Mouse (Mus musculus): Measurements from ENCODE around the gene Ror1. TPM values are rescaled to one million over a fixed set of nuclear protein-coding genes. Genes with fewer than 3 reads are reported as not detected.

Ror1 gene
- total and polyA plus RNA-seq, 2 experiments from 2014 or later, result 10.3 to 17.5 TPM

GRCm38 (mm10) chr4:100216587-100216986 is 121.0 kb downstream of the Ror1 start:
- H3K4me1 ChIP-seq (ENCODE audit: control insufficient read depth, insufficient read depth), result peaks cover 32% of the 10 kb centered on the region
- H3K27ac ChIP-seq (ENCODE audit: low read depth), result peak overlapping the region; percentile 73
- no peak overlapping the region for H3K9ac ChIP-seq (replicated peaks; ENCODE audit: low read depth, low read length)
- no peaks in the 10 kb centered on the region for H3K36me3 ChIP-seq (replicated peaks; ENCODE audit: control insufficient read depth, insufficient read depth, low read length)
- no peak overlapping the region for H3K4me2 ChIP-seq (ENCODE audit: low read depth, low read length)
- no peaks in the 10 kb centered on the region for H3K27me3 ChIP-seq (ENCODE audit: control insufficient read depth, insufficient read depth, low read length)
- no peaks in the 10 kb centered on the region for H3K9me3 ChIP-seq (replicated peaks; ENCODE audit: control insufficient read depth, low read length)
- 25% methylated on average over 3 of the region's 3 CpGs for WGBS
- ATAC-seq (ENCODE audit: insufficient read depth, low read depth) (no peak), DNase-seq (ENCODE audit: low spot score) (peak; percentile 28)
- TF ChIP-seq CTCF (IDR thresholded peaks at IDR 0.05; ENCODE audit: low read depth) (no peak), EP300 (IDR thresholded peaks at IDR 0.05; ENCODE audit: low read depth) (no peak)
- H3K4me3 ChIP-seq (ENCODE audit: low read depth, low read length), result no peak overlapping the region

GRCm38 (mm10) chr4:100219026-100219425 is 123.4 kb downstream of the Ror1 start:
- no peak overlapping the region for H3K9ac ChIP-seq (replicated peaks; ENCODE audit: low read depth, low read length)
- H3K9me3 ChIP-seq (replicated peaks; ENCODE audit: control insufficient read depth, low read length), result no peaks in the 10 kb centered on the region
- no peak for TF ChIP-seq CTCF (IDR thresholded peaks at IDR 0.05; ENCODE audit: low read depth)
- no peak for TF ChIP-seq EP300 (IDR thresholded peaks at IDR 0.05; ENCODE audit: low read depth)
- ATAC-seq (ENCODE audit: insufficient read depth, low read depth), result peak; percentile 38; the same call in 1 of the 2 replicates
- no peaks in the 10 kb centered on the region for H3K36me3 ChIP-seq (replicated peaks; ENCODE audit: control insufficient read depth, insufficient read depth, low read length)
- peak; percentile 51 for DNase-seq (ENCODE audit: low spot score)
- H3K27me3 ChIP-seq (ENCODE audit: control insufficient read depth, insufficient read depth, low read length), result no peaks in the 10 kb centered on the region
- H3K4me2 ChIP-seq (ENCODE audit: low read depth, low read length), result no peak overlapping the region
- no peak overlapping the region for H3K4me3 ChIP-seq (ENCODE audit: low read depth, low read length)
- peak overlapping the region; percentile 44; the same call in 1 of the 2 replicates for H3K27ac ChIP-seq (ENCODE audit: low read depth)
- peaks cover 53% of the 10 kb centered on the region for H3K4me1 ChIP-seq (ENCODE audit: control insufficient read depth, insufficient read depth)
- WGBS, result 23% methylated on average over 4 of the region's 4 CpGs

DNA sequence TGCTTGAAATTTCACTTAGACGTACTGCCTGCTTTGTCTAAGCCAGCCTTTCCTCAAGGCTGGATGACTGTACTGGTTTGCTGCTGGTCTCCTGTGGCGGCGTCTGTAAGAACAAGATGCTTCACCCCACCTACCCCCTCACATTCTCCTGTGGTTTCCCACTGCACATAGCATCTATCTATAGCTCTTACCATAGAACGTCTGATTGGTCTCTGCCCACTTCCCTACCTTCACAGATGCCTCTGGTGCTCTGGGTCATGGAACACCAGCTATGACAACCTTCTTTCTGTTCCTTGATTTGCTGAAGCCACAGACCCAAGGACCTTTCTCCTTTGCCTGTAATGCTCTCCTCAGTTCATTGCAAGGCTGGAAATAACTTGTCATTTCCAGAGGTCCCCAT is 124.0 kb downstream of the Ror1 start:
- H3K4me3 ChIP-seq (ENCODE audit: low read depth, low read length), result no peak overlapping the region
- ATAC-seq (ENCODE audit: insufficient read depth, low read depth) (0 out of 2 replicates have a peak, but pooled peaks have one; percentile 2), DNase-seq (ENCODE audit: low spot score) (no peak)
- TF ChIP-seq CTCF (IDR thresholded peaks at IDR 0.05; ENCODE audit: low read depth) (no peak), EP300 (IDR thresholded peaks at IDR 0.05; ENCODE audit: low read depth) (no peak)
- no peaks in the 10 kb centered on the region for H3K27me3 ChIP-seq (ENCODE audit: control insufficient read depth, insufficient read depth, low read length)
- peak overlapping the region; percentile 44; the same call in 1 of the 2 replicates for H3K27ac ChIP-seq (ENCODE audit: low read depth)
- peaks cover 53% of the 10 kb centered on the region for H3K4me1 ChIP-seq (ENCODE audit: control insufficient read depth, insufficient read depth)
- WGBS, result 44% methylated on average over 4 of the region's 4 CpGs
- no peaks in the 10 kb centered on the region for H3K9me3 ChIP-seq (replicated peaks; ENCODE audit: control insufficient read depth, low read length)
- H3K4me2 ChIP-seq (ENCODE audit: low read depth, low read length), result no peak overlapping the region
- H3K36me3 ChIP-seq (replicated peaks; ENCODE audit: control insufficient read depth, insufficient read depth, low read length), result no peaks in the 10 kb centered on the region
- H3K9ac ChIP-seq (replicated peaks; ENCODE audit: low read depth, low read length), result no peak overlapping the region

DNA sequence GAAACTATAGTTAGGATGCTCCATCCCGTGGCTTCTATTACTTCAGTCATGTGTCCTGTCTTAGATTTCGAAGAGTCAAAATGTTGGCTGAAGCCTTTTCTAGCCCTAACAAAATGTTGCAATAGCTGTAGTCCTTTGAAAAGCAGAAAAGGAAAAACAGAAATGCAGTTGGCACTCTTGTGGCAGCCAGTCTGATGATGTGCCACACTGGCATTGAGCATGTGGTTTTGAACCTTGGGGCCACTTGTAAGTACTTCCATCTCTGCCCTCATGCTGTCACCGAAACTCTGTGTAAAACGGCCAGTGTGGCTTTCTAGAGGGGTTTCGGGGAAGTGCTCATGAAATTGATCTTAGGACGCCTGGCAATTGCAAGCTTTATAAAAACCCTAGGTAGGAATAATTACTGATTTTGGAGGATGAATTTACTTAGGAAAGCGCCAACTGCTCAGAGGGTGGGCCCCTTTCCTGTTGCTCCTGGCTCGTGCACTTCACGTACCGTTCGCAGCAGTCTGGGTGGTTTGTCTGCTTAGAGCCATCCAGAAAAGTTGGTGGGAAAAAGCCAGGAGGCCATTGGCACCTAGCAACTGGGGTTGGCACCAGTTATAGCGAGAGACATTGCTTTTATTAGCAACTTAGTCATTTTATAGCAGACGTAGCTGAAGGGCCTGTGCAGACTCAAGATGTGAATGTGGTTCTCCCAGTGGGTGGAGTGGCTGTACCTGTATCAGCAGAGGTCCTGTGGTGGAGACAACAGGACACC is 126.6 kb downstream of the Ror1 start:
- no peak for TF ChIP-seq EP300 (IDR thresholded peaks at IDR 0.05; ENCODE audit: low read depth)
- TF ChIP-seq CTCF (IDR thresholded peaks at IDR 0.05; ENCODE audit: low read depth), result no peak
- H3K27ac ChIP-seq (ENCODE audit: low read depth), result peak overlapping the region; percentile 62

DNA sequence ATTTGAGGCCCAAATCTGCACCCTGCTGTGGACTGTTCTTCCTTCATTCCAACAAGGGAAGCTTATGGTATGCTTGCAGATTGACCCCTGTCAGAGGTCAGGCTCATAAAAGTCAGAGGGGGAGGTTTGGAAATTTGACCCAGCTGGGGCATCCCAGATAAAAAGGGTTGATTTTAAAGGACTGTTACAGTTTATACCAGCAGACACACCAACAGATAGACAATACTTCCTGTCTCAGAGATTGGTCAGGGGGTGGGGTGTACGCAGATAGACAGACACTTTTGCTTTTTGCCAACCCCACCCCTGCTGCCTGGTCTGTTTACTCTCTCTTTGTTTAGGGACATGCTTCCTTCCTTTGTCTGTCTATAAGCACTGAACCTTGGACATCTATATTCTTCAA is 127.9 kb downstream of the Ror1 start:
- Histone ChIP-seq H3K4me1 (ENCODE audit: control insufficient read depth, insufficient read depth) (peaks cover 55% of the 10 kb centered on the region), H3K9ac (replicated peaks; ENCODE audit: low read depth, low read length) (no peak overlapping the region), H3K4me3 (ENCODE audit: low read depth, low read length) (no peak overlapping the region), H3K4me2 (ENCODE audit: low read depth, low read length) (no peak overlapping the region), H3K36me3 (replicated peaks; ENCODE audit: control insufficient read depth, insufficient read depth, low read length) (no peaks in the 10 kb centered on the region), H3K27ac (ENCODE audit: low read depth) (peak overlapping the region; percentile 62; the same call in 1 of the 2 replicates), H3K27me3 (ENCODE audit: control insufficient read depth, insufficient read depth, low read length) (no peaks in the 10 kb centered on the region), H3K9me3 (replicated peaks; ENCODE audit: control insufficient read depth, low read length) (no peaks in the 10 kb centered on the region)
- 84% methylated on average over 1 of the region's 1 CpGs for WGBS
- TF ChIP-seq CTCF (IDR thresholded peaks at IDR 0.05; ENCODE audit: low read depth) (no peak), EP300 (IDR thresholded peaks at IDR 0.05; ENCODE audit: low read depth) (no peak)
- DNase-seq (ENCODE audit: low spot score) (no peak), ATAC-seq (ENCODE audit: insufficient read depth, low read depth) (no peak)

More for the DNA sequence above, 126.6 kb downstream of the Ror1 start:
- no peaks in the 10 kb centered on the region for H3K36me3 ChIP-seq (replicated peaks; ENCODE audit: control insufficient read depth, insufficient read depth, low read length)
- no peak overlapping the region for H3K4me3 ChIP-seq (ENCODE audit: low read depth, low read length)
- no peaks in the 10 kb centered on the region for H3K9me3 ChIP-seq (replicated peaks; ENCODE audit: control insufficient read depth, low read length)
- no peak overlapping the region for H3K9ac ChIP-seq (replicated peaks; ENCODE audit: low read depth, low read length)
- H3K4me2 ChIP-seq (ENCODE audit: low read depth, low read length), result no peak overlapping the region
- H3K27me3 ChIP-seq (ENCODE audit: control insufficient read depth, insufficient read depth, low read length), result no peaks in the 10 kb centered on the region
- peaks cover 49% of the 10 kb centered on the region for H3K4me1 ChIP-seq (ENCODE audit: control insufficient read depth, insufficient read depth)
- DNase-seq (ENCODE audit: low spot score) (no peak), ATAC-seq (ENCODE audit: insufficient read depth, low read depth) (no peak)
- WGBS, result 61% methylated on average over 13 of the region's 13 CpGs
